Mouse (Mus musculus): Measurements from ENCODE around the gene Adat3.

The Adat3 gene

GRCm38 (mm10) chr10:80602698-80603325 lies at the start of gene Adat3, which contains the start of gene Scamp4:
TSS of gene Adat3 (plus strand) at chr10:80602880.
TSS of gene Scamp4 (plus strand) at chr10:80602872.
- DNase-seq, result peak; percentile 96 to 97

- no peak for DNase-seq
These were observed 49.1 kb upstream of the Adat3 start for GRCm38 (mm10) chr10:80553575-80553974.

GRCm38 (mm10) chr10:80553997-80554396 lies 48.7 kb upstream of the Adat3 start:
- no peak for DNase-seq

GRCm38 (mm10) chr10:80557346-80557965 lies 45.2 kb upstream of the Adat3 start:
- DNase-seq, result peak; percentile 87 to 95

- no peak for DNase-seq
These were observed 43.2 kb upstream of the Adat3 start for GRCm38 (mm10) chr10:80559431-80559830.

GRCm38 (mm10) chr10:80560621-80561020 lies 42.1 kb upstream of the Adat3 start:
- DNase-seq, result no peak

- peak; percentile 95 for DNase-seq
These were observed 41.4 kb upstream of the Adat3 start, which contains the start of gene Rexo1 for GRCm38 (mm10) chr10:80561116-80561944. TSS of gene Rexo1 (minus strand) at chr10:80561560.

GRCm38 (mm10) chr10:80566375-80567092 lies 36.1 kb upstream of the Adat3 start:
- DNase-seq, result peak; percentile 95 to 97

- no peak for DNase-seq
These were observed 33.8 kb upstream of the Adat3 start for GRCm38 (mm10) chr10:80568876-80569275.

GRCm38 (mm10) chr10:80569664-80570066 lies 33.0 kb upstream of the Adat3 start:
- no peak for DNase-seq

- no peak for DNase-seq
These were observed 32.3 kb upstream of the Adat3 start for GRCm38 (mm10) chr10:80570419-80570818.

- DNase-seq, result peak; percentile 69 to 79
These were observed 31.5 kb upstream of the Adat3 start for GRCm38 (mm10) chr10:80570871-80571836.

- no peak for DNase-seq
These were observed 30.2 kb upstream of the Adat3 start for GRCm38 (mm10) chr10:80572477-80572876.

- DNase-seq, result peak in 1 of 2 experiments; percentile 33
These were observed 28.7 kb upstream of the Adat3 start for GRCm38 (mm10) chr10:80573944-80574343.

- DNase-seq, result no peak
These were observed 27.8 kb upstream of the Adat3 start for GRCm38 (mm10) chr10:80574896-80575295.

GRCm38 (mm10) chr10:80575925-80576324 lies 26.8 kb upstream of the Adat3 start:
- no peak for DNase-seq

GRCm38 (mm10) chr10:80576351-80577194 lies 26.1 kb upstream of the Adat3 start:
- peak in 1 of 2 experiments; percentile 73 for DNase-seq

- peak; percentile 84 to 85 for DNase-seq
These were observed 25.2 kb upstream of the Adat3 start, which contains the start of gene Klf16 for GRCm38 (mm10) chr10:80577195-80578130. TSS of gene Klf16 (minus strand) at chr10:80577321.

GRCm38 (mm10) chr10:80578131-80578750 lies 24.4 kb upstream of the Adat3 start:
- peak; percentile 72 to 80 for DNase-seq
